Mouse (Mus musculus): Measurements from ENCODE around the gene Wfikkn2.

DNA sequence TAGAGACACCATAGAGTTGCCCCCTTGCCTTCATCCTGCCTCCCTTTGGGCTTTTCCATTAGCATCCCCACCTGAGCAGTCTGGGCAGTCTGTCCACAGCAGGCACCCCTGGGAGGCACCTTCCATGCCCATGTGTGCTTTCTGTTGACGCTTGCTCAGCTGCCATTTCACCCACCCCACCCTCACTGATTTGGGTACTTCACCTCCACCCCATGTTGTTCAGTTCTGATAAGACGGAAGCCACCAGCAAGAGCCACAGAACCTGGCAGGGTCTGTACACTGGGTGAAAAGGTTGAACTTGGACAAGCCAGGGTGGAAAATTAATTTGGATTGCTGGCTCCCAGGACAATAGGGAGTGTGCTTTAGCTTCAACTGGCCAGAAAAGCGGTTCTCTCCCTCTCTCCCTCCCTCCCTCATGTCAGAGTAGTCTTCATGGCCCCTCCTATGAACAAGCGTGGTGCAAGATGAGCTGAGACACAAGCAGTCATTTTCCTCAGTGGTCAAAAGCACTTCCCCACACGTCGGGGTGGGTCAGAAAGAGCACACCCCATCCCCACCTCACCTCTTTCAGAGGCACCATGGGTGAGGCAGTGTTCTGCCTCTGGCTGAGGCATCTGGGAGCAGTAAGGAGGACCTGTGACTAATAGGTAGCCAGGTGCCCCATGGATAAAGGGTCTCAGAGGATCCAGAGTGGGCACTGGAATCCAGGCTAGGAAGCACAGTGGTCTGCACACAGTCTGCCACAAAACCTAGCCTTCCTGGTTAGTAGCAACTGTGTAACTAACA is 16.0 kb upstream of the Wfikkn2 start:
- TF ChIP-seq POLR2A (IDR thresholded peaks at IDR 0.05; ENCODE audit: borderline replicate concordance, extremely low read depth, low read depth, low read length) (no peak), CTCF (IDR thresholded peaks at IDR 0.05; ENCODE audit: insufficient read depth, low read length) (no peak)
